Mouse (Mus musculus) liver, adult 2 months (tissue): ENCODE measurements around the gene Ugt1a9. TPM values are rescaled to one million over a fixed set of nuclear protein-coding genes. Genes with fewer than 3 reads are reported as not detected.

ENCODE experiments used
- DNase-seq: peaks from one replicate; pipeline ENCODE4 v3.0.0-alpha.2; 2011; ENCODE audit warnings: low read depth, low spot score; ENCODE audit errors: extremely low read depth
- H3K27ac ChIP-seq: fragments of 200-500 bp; replicated peaks from 2 replicates; pipeline ENCODE4 v1.5.1; 2012; ENCODE audit warnings: low read depth, mild to moderate bottlenecking, control low read depth, inconsistent platforms, low read length; ENCODE audit not compliant: insufficient read depth
- H3K27me3 ChIP-seq: fragments of 200-500 bp; 2 replicates; pipeline ENCODE4 v1.6.1; 2012; ENCODE audit warnings: mild to moderate bottlenecking, moderate library complexity, low read length, inconsistent platforms; ENCODE audit not compliant: control insufficient read depth, insufficient read depth
- H3K36me3 ChIP-seq: fragments of 200-500 bp; 2 replicates; pipeline ENCODE4 v1.6.1; 2012; ENCODE audit warnings: low read length, inconsistent platforms; ENCODE audit not compliant: control insufficient read depth, insufficient read depth
- H3K4me1 ChIP-seq: fragments of 200-500 bp; 2 replicates; pipeline ENCODE4 v1.6.1; 2011; ENCODE audit warnings: low read length; ENCODE audit not compliant: control insufficient read depth, insufficient read depth
- H3K4me3 ChIP-seq: fragments of 200-500 bp; 2 replicates; pipeline ENCODE4 v1.5.1; 2011; ENCODE audit warnings: low read depth, mild to moderate bottlenecking, control low read depth, low read length, moderate library complexity; ENCODE audit not compliant: insufficient read depth
- H3K79me2 ChIP-seq: fragments of 200-500 bp; 2 replicates; pipeline ENCODE4 v1.6.1; 2012; ENCODE audit warnings: inconsistent platforms, mild to moderate bottlenecking, low read length, moderate library complexity; ENCODE audit not compliant: control insufficient read depth, insufficient read depth
- H3K9ac ChIP-seq: fragments of 200-500 bp; 2 replicates; pipeline ENCODE4 v1.6.1; 2012; ENCODE audit warnings: low read depth, mild to moderate bottlenecking, control low read depth, inconsistent platforms, low read length
- CTCF ChIP-seq: fragments of 200-500 bp; IDR thresholded peaks from 2 replicates; pipeline ENCODE4 v1.5.1; 2011; ENCODE audit warnings: low read depth, low read length, control low read depth
- POLR2A ChIP-seq: fragments of 200-500 bp; IDR thresholded peaks from 2 replicates; pipeline ENCODE4 v1.6.1; 2011; ENCODE audit warnings: low read length, control low read depth; ENCODE audit not compliant: insufficient read depth; ENCODE audit errors: extremely low read depth
- WGBS: fragments of 180-500 bp; shearing (Covaris S2); methylation state at CpG from one replicate; pipeline ENCODE4 v1.1.7; 2018; 5-methylcytosine and 5-hydroxymethylcytosine counted together
- polyA plus RNA-seq: library from polyadenylated mRNA; depleted of rRNA; stranded (reverse); fragments of >200 nt; gene quantifications from 2 replicates; pipeline ENCODE4 v1.2.3, GENCODE M21; 2012
- total RNA-seq: library from RNA; depleted of rRNA; stranded (reverse); fragments of >200 nt; gene quantifications from 2 replicates; pipeline ENCODE4 v1.2.3, GENCODE M21; 2014

The Ugt1a9 gene
- total and polyA plus RNA-seq, 2 experiments = 142 to 177 TPM

DNA sequence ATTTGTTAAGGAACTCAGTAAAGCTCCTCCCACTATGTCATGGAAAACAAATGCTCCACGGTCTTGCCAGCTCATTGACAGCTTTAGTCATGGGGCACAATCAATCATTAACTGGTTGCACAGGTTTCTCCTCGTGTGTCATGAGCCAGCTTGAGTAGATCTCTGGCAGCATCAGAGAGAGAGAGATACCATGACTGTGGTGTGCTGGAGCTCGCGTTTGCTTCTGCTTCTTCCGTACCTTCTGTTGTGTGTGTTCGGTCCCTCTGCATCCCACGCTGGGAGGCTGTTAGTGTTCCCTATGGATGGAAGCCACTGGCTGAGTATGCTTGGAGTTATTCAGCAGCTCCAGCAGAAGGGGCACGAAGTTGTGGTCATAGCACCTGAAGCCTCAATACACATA lies 141.2 kb downstream of the Ugt1a9 start, which contains the start of gene Ugt1a1:
Gene Ugt1a1 (plus strand): TSS at position 148 of the 400 bp plus-strand sequence.
- peak within 1 kb of the TSS; percentile 17 for H3K4me3 ChIP-seq
- H3K36me3 ChIP-seq = peaks cover 18% of the 10 kb centered on the region
- TF ChIP-seq POLR2A (no peak), CTCF (no peak)
- peak; percentile 100 for DNase-seq
- H3K79me2 ChIP-seq = peaks cover 16% of the 10 kb centered on the region
- H3K27me3 ChIP-seq = no peaks in the 10 kb centered on the region
- H3K27ac ChIP-seq = peak within 1 kb of the TSS; percentile 69
- 48% methylated on average over 8 of the region's 8 CpGs for WGBS
- peak within 1 kb of the TSS; percentile 56 for H3K9ac ChIP-seq
- peaks cover 9% of the 10 kb centered on the region for H3K4me1 ChIP-seq

DNA sequence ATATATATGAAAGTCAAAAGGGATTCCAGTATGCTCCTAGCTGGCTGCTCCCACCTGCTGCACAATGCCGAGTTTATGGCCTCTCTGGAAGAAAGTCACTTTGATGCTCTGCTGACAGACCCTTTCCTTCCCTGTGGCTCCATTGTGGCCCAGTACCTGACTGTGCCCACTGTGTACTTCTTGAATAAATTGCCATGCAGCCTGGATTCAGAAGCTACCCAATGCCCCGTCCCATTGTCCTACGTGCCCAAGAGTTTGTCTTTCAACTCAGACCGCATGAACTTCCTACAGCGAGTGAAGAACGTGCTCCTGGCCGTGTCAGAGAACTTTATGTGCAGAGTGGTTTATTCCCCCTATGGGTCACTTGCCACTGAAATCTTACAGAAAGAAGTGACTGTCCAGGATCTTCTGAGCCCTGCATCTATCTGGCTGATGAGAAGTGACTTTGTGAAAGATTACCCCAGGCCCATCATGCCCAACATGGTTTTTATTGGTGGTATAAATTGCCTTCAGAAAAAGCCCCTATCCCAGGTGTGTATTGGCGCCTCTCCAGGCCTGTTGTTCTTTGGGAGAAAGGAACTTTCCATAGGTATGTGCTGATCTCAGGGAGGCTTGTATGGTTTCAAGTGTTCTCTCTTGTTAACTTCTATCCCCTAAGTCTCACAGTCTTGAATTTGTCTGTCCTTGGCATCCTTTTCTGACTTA lies 141.9 kb downstream of the Ugt1a9 start:
- peaks cover 8% of the 10 kb centered on the region for H3K4me1 ChIP-seq
- H3K36me3 ChIP-seq = peaks cover 25% of the 10 kb centered on the region
- WGBS = 42% methylated on average over 8 of the region's 8 CpGs
- H3K9ac ChIP-seq = peak overlapping the region; percentile 56
- peak; percentile 86 for DNase-seq
- TF ChIP-seq POLR2A = no peak
- TF ChIP-seq CTCF = no peak
- H3K4me3 ChIP-seq = peak overlapping the region; percentile 17
- H3K79me2 ChIP-seq = peaks cover 16% of the 10 kb centered on the region
- peak overlapping the region; percentile 69 for H3K27ac ChIP-seq
- H3K27me3 ChIP-seq = no peaks in the 10 kb centered on the region

DNA sequence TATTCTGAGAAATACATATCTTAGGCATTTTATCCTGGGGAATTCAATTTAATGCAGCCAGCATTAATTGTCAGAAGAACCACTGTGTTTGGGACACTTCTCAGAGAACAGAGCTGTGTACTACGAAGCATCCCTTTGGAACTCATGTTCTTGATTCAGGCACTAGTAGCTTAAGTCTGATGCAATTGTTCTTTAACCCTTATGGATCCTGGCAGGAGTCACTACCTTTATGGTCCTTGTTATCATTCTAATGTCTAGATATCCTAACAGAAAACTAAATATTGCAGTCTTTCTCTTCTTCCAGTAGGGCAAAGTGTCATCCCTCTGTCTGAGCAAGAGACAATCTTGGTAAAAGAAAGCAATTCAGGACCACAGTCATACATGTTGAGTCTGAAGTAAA lies 142.5 kb downstream of the Ugt1a9 start:
- peak overlapping the region; percentile 69 for H3K27ac ChIP-seq
- peaks cover 27% of the 10 kb centered on the region for H3K36me3 ChIP-seq
- DNase-seq = peak; percentile 97
- WGBS = 39% methylated on average over 1 of the region's 1 CpGs
- H3K27me3 ChIP-seq = no peaks in the 10 kb centered on the region
- peaks cover 14% of the 10 kb centered on the region for H3K79me2 ChIP-seq
- H3K9ac ChIP-seq = peak overlapping the region; percentile 56
- H3K4me3 ChIP-seq = peak overlapping the region; percentile 17
- H3K4me1 ChIP-seq = peaks cover 8% of the 10 kb centered on the region
- no peak for TF ChIP-seq POLR2A
- TF ChIP-seq CTCF = no peak

GRCm38 (mm10) chr1:88213766-88214461 lies 143.3 kb downstream of the Ugt1a9 start:
- peak overlapping the region; percentile 67 for H3K27ac ChIP-seq
- H3K36me3 ChIP-seq = peaks cover 27% of the 10 kb centered on the region
- H3K4me3 ChIP-seq = peak overlapping the region; percentile 41
- peaks cover 8% of the 10 kb centered on the region for H3K4me1 ChIP-seq
- TF ChIP-seq POLR2A (no peak), CTCF (no peak)
- H3K79me2 ChIP-seq = peaks cover 14% of the 10 kb centered on the region
- H3K27me3 ChIP-seq = no peaks in the 10 kb centered on the region
- H3K9ac ChIP-seq = peak overlapping the region; percentile 52
- 37% methylated on average over 2 of the region's 2 CpGs for WGBS
- DNase-seq = peak; percentile 100

- WGBS = 62% methylated on average over 2 of the region's 2 CpGs
- peak overlapping the region; percentile 41 for H3K4me3 ChIP-seq
- TF ChIP-seq POLR2A (no peak), CTCF (no peak)
These were observed 143.9 kb downstream of the Ugt1a9 start for GRCm38 (mm10) chr1:88214462-88214952.

More at GRCm38 (mm10) chr1:88214462-88214952, 143.9 kb downstream of the Ugt1a9 start:
- H3K36me3 ChIP-seq = peaks cover 27% of the 10 kb centered on the region
- peak; percentile 57 for DNase-seq
- peaks cover 8% of the 10 kb centered on the region for H3K4me1 ChIP-seq
- H3K27me3 ChIP-seq = no peaks in the 10 kb centered on the region
- H3K9ac ChIP-seq = peak overlapping the region; percentile 52
- peaks cover 14% of the 10 kb centered on the region for H3K79me2 ChIP-seq
- peak overlapping the region; percentile 67 for H3K27ac ChIP-seq
